Mouse (Mus musculus): ENCODE results near the gene Pou5f2.

- no peak for TF ChIP-seq CTCF (IDR thresholded peaks at IDR 0.05; ENCODE audit: low read depth)
- no peak for TF ChIP-seq EP300 (IDR thresholded peaks at IDR 0.05; ENCODE audit: low read depth)
Observed at GRCm38 (mm10) chr13:78045116-78045515, 20.4 kb downstream of the Pou5f2 start.
